Mouse (Mus musculus): ENCODE results near the gene Nek3.
"Not testable (repeated sequence)": the region's sequence is repeated elsewhere in the genome, so short reads cannot be mapped to it uniquely, and the experiment has no call there.

Gene Nek3

DNA sequence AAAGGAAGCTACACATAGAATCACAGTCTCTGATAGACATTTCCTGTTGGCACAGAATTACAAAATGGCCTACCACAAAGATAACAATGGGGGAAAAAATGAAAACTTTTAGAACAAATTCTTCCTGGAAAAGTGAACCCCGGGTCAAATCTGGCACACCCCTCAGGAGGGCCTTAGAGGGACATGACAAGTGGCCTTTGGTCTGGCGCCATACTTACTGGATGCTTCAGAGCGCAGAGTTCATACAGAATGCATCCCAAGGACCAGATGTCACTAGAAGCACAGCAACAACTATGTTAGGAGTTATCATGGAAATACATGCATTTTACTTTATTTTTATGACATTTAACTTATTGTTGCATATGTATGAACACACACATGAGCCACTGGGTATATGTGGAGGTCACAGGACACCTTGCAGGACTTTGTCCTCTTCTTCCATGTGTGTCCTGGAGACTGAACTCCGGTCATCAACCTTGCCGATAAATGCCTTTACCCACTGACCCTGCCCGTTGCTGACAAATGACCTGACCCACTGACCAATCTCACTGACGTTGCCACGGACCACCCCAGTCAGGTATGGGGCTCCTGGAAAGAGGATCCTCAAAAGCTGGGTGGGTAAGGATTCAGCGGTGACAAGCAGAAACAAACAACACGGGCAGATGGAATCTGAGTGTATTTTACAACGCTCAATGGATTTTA lies 16.4 kb downstream of the Nek3 start:
- TF ChIP-seq CTCF (conservative IDR thresholded peaks at IDR 0.05; ENCODE audit: low read length) (no peak), NANOG (IDR thresholded peaks at IDR 0.05; ENCODE audit: borderline replicate concordance, low read length) (no peak), POU5F1 (IDR thresholded peaks at IDR 0.05; ENCODE audit: borderline replicate concordance, low read length) (no peak)
- peaks cover 36% of the 10 kb centered on the region for H3K4me1 ChIP-seq (replicated peaks; ENCODE audit: low read depth, low read length)
- no peaks in the 10 kb centered on the region for H3K27me3 ChIP-seq (ENCODE audit: insufficient read depth, low read length)
- H3K36me3 ChIP-seq (ENCODE audit: insufficient read depth, low read length) = no peaks in the 10 kb centered on the region
- no peaks in the 10 kb centered on the region for H3K9me3 ChIP-seq (ENCODE audit: low read length)
- H3K4me3 ChIP-seq (replicated peaks; ENCODE audit: low read length) = no peak overlapping the region

DNA sequence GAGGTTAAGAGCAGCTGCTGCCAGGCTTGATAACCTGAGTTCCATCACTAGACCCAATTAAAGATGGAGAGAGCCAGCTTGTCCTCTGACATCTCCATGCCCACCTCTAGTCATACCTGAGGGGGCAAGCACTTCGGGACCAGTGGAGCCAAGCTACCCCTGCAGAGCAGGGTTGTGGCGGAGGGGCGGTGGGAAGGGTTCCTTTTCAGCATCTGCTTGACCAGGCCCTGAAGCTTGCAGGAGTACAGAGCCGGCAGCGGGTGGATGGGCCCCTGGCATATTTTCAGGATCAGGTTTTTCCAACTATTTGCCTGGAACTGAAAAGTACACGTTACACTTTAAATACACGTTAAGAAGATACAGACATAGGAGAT lies 17.9 kb downstream of the Nek3 start:
- H3K36me3 ChIP-seq (ENCODE audit: insufficient read depth, low read length) = no peaks in the 10 kb centered on the region
- H3K27me3 ChIP-seq (ENCODE audit: insufficient read depth, low read length) = no peaks in the 10 kb centered on the region
- peaks cover 29% of the 10 kb centered on the region for H3K4me1 ChIP-seq (replicated peaks; ENCODE audit: low read depth, low read length)
- TF ChIP-seq POU5F1 (IDR thresholded peaks at IDR 0.05; ENCODE audit: borderline replicate concordance, low read length) = no peak
- no peak for TF ChIP-seq CTCF (conservative IDR thresholded peaks at IDR 0.05; ENCODE audit: low read length)
- no peak for TF ChIP-seq NANOG (IDR thresholded peaks at IDR 0.05; ENCODE audit: borderline replicate concordance, low read length)
- H3K9me3 ChIP-seq (ENCODE audit: low read length) = no peaks in the 10 kb centered on the region
- peak overlapping the region; percentile 60 for H3K4me3 ChIP-seq (replicated peaks; ENCODE audit: low read length)

DNA sequence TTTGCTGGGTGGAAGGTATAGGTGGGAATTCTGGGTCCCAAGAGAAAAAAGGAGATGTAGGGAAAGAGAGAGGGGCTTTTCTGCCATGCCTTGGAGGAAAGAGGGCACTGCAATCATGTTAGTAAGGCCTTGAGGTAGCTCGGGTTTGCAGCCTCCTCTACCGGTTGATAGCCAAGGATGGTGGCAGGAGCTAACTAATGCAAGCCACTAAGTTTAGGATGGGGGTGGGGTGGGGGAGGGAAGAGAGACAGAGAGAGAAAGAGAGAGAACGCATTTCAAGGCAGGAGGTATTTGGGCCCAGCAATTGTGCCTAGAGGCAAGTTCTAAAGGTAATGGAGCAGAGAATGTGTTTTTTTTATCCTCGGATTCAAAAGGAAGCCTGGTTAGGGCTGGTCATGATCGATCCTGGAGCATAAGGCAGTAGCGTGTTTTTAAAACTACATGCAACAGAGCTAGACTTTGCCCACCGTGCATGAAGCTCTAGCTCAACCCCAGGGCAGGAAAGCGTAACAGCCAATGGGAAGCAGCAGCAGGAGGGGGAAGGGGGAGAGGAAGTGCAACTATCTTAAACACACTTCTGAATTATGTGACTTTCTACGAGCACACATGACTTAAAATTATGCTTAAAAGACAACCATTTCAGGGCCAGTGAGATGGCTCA lies 18.4 kb downstream of the Nek3 start:
- peak overlapping the region; percentile 60 for H3K4me3 ChIP-seq (replicated peaks; ENCODE audit: low read length)
- H3K36me3 ChIP-seq (ENCODE audit: insufficient read depth, low read length) = no peaks in the 10 kb centered on the region
- H3K4me1 ChIP-seq (replicated peaks; ENCODE audit: low read depth, low read length) = peaks cover 29% of the 10 kb centered on the region
- TF ChIP-seq CTCF (conservative IDR thresholded peaks at IDR 0.05; ENCODE audit: low read length) (no peak), POU5F1 (IDR thresholded peaks at IDR 0.05; ENCODE audit: borderline replicate concordance, low read length) (no peak), NANOG (IDR thresholded peaks at IDR 0.05; ENCODE audit: borderline replicate concordance, low read length) (no peak)
- H3K27me3 ChIP-seq (ENCODE audit: insufficient read depth, low read length) = no peaks in the 10 kb centered on the region
- no peaks in the 10 kb centered on the region for H3K9me3 ChIP-seq (ENCODE audit: low read length)

DNA sequence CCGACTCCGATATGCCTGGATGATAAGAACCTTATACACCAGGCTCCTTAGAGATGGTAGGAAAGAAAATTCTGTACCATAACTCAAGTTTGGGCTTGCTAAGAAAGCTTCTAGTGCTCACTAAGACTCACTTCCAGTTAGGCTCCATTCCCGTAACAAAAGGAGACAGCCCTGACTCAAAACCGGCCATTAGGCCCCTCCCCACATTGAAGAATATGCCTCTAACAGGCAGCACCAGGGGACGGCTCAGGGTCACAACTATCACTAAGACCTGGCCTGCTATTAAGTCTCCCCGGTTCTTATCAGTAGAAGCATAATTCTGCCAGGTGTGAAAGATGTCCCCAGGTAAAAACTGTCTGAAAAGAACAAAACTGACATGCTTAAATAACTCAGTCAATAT lies 20.4 kb downstream of the Nek3 start:
- no peak overlapping the region for H3K4me3 ChIP-seq (replicated peaks; ENCODE audit: low read length)
- no peaks in the 10 kb centered on the region for H3K27me3 ChIP-seq (ENCODE audit: insufficient read depth, low read length)
- TF ChIP-seq NANOG (IDR thresholded peaks at IDR 0.05; ENCODE audit: borderline replicate concordance, low read length) = no peak
- TF ChIP-seq CTCF (conservative IDR thresholded peaks at IDR 0.05; ENCODE audit: low read length) = no peak
- TF ChIP-seq POU5F1 (IDR thresholded peaks at IDR 0.05; ENCODE audit: borderline replicate concordance, low read length) = no peak
- H3K36me3 ChIP-seq (ENCODE audit: insufficient read depth, low read length) = no peaks in the 10 kb centered on the region
- peaks cover 29% of the 10 kb centered on the region for H3K4me1 ChIP-seq (replicated peaks; ENCODE audit: low read depth, low read length)
- peaks cover 5% of the 10 kb centered on the region; the same call in 1 of the 2 replicates for H3K9me3 ChIP-seq (ENCODE audit: low read length)

DNA sequence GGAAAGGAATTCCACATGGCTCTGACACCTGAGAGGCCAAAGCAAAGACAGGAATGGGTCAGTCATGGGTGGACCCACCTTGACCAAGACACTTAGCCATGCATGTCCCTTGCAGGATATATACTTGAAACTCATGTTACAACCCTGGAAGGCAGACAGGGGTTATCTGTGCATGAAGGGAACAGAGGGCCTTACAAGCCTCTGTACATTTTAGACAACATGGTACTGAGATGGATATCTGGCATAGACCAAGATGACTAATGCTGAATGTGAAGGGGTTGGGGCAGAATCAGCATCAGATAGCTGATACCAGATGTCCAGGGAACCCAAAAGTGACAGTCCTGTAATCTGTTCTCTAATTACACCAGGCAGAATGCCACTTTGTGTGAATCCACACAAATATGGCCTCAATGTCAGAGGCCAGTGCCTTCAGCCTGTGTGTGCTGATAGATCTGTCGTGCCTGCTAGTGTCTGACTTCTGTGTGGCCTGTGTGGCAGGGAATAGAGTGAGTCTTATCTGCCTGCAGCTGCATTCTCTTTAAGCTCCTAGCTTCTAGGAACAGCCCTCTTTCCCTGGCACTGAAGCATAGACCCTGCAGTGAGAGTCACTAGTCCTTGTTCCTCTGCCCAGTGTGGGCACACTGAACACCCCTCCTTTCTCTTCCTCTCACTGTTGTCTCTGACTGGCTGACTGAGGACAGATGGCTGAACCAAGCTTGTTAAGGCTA lies 22.3 kb downstream of the Nek3 start:
- Histone ChIP-seq H3K9me3 (ENCODE audit: low read length) (peaks cover 12% of the 10 kb centered on the region), H3K36me3 (ENCODE audit: insufficient read depth, low read length) (no peaks in the 10 kb centered on the region), H3K4me1 (replicated peaks; ENCODE audit: low read depth, low read length) (peaks cover 29% of the 10 kb centered on the region), H3K4me3 (replicated peaks; ENCODE audit: low read length) (no peak overlapping the region), H3K27me3 (ENCODE audit: insufficient read depth, low read length) (no peaks in the 10 kb centered on the region)
- TF ChIP-seq CTCF (conservative IDR thresholded peaks at IDR 0.05; ENCODE audit: low read length) (no peak), POU5F1 (IDR thresholded peaks at IDR 0.05; ENCODE audit: borderline replicate concordance, low read length) (no peak), NANOG (IDR thresholded peaks at IDR 0.05; ENCODE audit: borderline replicate concordance, low read length) (no peak)

DNA sequence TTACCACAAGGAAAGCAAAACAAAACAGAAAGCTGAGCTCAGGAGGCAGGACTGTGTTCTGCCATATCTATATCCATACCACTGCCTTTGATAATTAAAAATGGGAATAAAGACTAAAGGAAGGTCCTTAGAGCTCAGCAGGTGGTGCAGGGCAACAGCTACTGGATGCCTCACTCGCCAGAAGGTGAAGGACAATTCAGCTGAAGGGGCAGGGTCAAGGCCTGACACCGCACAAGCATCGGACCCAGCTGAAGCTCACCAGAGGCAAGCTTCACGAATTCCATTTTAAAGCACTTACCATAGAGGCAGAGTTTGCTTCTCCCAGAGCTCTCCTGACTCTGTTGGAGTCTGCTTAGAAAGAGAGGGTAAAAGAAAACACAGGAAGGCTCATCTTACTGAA lies 23.6 kb downstream of the Nek3 start:
- Histone ChIP-seq H3K27me3 (ENCODE audit: insufficient read depth, low read length) (no peaks in the 10 kb centered on the region), H3K4me3 (replicated peaks; ENCODE audit: low read length) (no peak overlapping the region), H3K4me1 (replicated peaks; ENCODE audit: low read depth, low read length) (peaks cover 16% of the 10 kb centered on the region), H3K9me3 (ENCODE audit: low read length) (peaks cover 12% of the 10 kb centered on the region), H3K36me3 (ENCODE audit: insufficient read depth, low read length) (no peaks in the 10 kb centered on the region)
- no peak for TF ChIP-seq NANOG (IDR thresholded peaks at IDR 0.05; ENCODE audit: borderline replicate concordance, low read length)
- no peak for TF ChIP-seq CTCF (conservative IDR thresholded peaks at IDR 0.05; ENCODE audit: low read length)

DNA sequence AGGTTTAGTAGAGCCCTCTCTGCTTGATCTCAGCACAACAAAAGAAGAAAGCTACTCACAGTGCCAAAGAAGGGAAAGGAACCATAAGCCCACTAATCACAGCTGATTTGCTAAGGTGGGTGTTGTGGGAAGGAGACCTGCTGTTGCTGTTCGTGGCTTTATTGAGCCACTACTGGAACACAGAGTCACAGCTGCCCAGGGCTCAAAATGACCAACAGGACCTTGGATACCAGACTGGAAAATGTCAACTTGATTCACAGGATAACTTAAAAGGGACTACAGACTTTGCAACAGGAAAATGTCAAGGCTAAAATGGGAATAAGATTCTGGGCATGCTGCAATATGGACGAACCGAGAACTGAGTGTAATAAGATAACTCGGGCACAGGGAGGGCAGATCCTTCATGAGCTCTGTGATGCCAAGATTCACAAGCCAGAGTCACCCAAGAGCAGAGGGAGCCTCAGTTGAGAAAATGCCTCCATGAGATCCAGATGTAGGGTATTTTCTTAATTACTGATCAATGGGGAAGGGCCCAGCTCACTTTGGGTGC lies 24.3 kb downstream of the Nek3 start:
- no peaks in the 10 kb centered on the region for H3K36me3 ChIP-seq (ENCODE audit: insufficient read depth, low read length)
- H3K9me3 ChIP-seq (ENCODE audit: low read length) = peaks cover 12% of the 10 kb centered on the region
- TF ChIP-seq NANOG (IDR thresholded peaks at IDR 0.05; ENCODE audit: borderline replicate concordance, low read length) (no peak), POU5F1 (IDR thresholded peaks at IDR 0.05; ENCODE audit: borderline replicate concordance, low read length) (no peak), CTCF (conservative IDR thresholded peaks at IDR 0.05; ENCODE audit: low read length) (no peak)
- H3K27me3 ChIP-seq (ENCODE audit: insufficient read depth, low read length) = no peaks in the 10 kb centered on the region
- no peak overlapping the region for H3K4me3 ChIP-seq (replicated peaks; ENCODE audit: low read length)
- H3K4me1 ChIP-seq (replicated peaks; ENCODE audit: low read depth, low read length) = peaks cover 13% of the 10 kb centered on the region

DNA sequence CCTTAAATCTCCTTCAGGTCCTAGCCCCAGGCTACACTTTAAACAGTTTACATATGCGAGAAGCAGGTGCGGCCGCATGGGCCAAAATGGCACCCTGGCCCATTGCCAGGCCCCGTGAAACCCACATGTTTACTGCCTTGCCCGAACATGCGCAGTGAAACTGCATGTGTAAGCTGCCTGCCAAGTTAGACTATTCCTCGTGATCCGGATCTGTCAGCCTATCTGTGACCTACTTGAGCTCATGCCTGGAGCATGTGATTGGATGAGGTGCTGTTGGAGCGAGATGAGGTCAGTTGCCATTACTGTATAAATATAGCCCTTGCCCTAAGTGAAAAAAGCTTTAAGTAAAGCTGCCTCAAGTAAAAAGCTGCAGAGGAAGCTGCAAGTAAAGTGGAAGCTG lies 29.8 kb downstream of the Nek3 start:
- H3K36me3 ChIP-seq (ENCODE audit: insufficient read depth, low read length); H3K4me1 ChIP-seq (replicated peaks; ENCODE audit: low read depth, low read length); H3K4me3 ChIP-seq (replicated peaks; ENCODE audit: low read length); H3K27me3 ChIP-seq (ENCODE audit: insufficient read depth, low read length): not testable (repeated sequence)
- peaks cover 42% of the 10 kb centered on the region for H3K9me3 ChIP-seq (ENCODE audit: low read length)

Data from E14TG2a.4 (cell line).